Mouse (Mus musculus) 3134 (cell line): ENCODE measurements at regions not wholly inside any gene's neighbourhood (a gene's known extent, or its start where the extent isn't known, plus 50 kb on each side); places are given as distances from the start of the nearest gene placed in this dataset.
A peak's percentile ranks its signal among the peaks of the same experiment; 100 is the strongest.

Experiments used
- DNase-seq: peaks from one replicate; pipeline ENCODE4 v3.0.0-alpha.2; 2011; ENCODE audit warnings: low spot score; ENCODE audit not compliant: insufficient read length; ENCODE audit errors: extremely low read depth

GRCm38 (mm10) chr7:113010150-113010549 lies 56.4 kb downstream of the Rassf10 start:
- DNase-seq, result no peak

- no peak for DNase-seq
These were observed 63.5 kb downstream of the Rassf10 start for GRCm38 (mm10) chr7:113017092-113017755.

GRCm38 (mm10) chr7:113021412-113021811 lies 67.7 kb downstream of the Rassf10 start:
- no peak for DNase-seq

- DNase-seq, result no peak
These were observed 68.8 kb downstream of the Rassf10 start for GRCm38 (mm10) chr7:113022516-113022915.

- no peak for DNase-seq
These were observed 72.0 kb downstream of the Rassf10 start for GRCm38 (mm10) chr7:113025758-113026157.

- no peak for DNase-seq
These were observed 72.7 kb downstream of the Rassf10 start for GRCm38 (mm10) chr7:113026290-113027075.

GRCm38 (mm10) chr7:113027125-113027801 lies 73.5 kb downstream of the Rassf10 start:
- no peak for DNase-seq

GRCm38 (mm10) chr7:113030053-113030752 lies 76.4 kb downstream of the Rassf10 start:
- no peak for DNase-seq

GRCm38 (mm10) chr7:113035751-113036150 lies 82.0 kb downstream of the Rassf10 start:
- DNase-seq, result no peak

GRCm38 (mm10) chr7:113037825-113038613 lies 84.3 kb downstream of the Rassf10 start:
- DNase-seq, result no peak

- peak; percentile 29 for DNase-seq
These were observed 85.3 kb downstream of the Rassf10 start for GRCm38 (mm10) chr7:113038906-113039671.

- peak; percentile 36 for DNase-seq
These were observed 91.9 kb downstream of the Rassf10 start for GRCm38 (mm10) chr7:113045613-113046159.

- DNase-seq, result peak; percentile 43
These were observed 92.6 kb downstream of the Rassf10 start for GRCm38 (mm10) chr7:113046406-113046805.

GRCm38 (mm10) chr7:113047583-113047982 lies 93.8 kb downstream of the Rassf10 start:
- no peak for DNase-seq

- DNase-seq, result peak; percentile 67
These were observed 94.5 kb downstream of the Rassf10 start for GRCm38 (mm10) chr7:113048097-113048795.

GRCm38 (mm10) chr7:113049440-113049839 lies 95.7 kb downstream of the Rassf10 start:
- no peak for DNase-seq

- no peak for DNase-seq
These were observed 99.2 kb downstream of the Rassf10 start for GRCm38 (mm10) chr7:113052952-113053351.

GRCm38 (mm10) chr7:113056421-113056820 lies 102.7 kb downstream of the Rassf10 start:
- no peak for DNase-seq
